Mouse (Mus musculus) c-Kit-positive CD71-negative TER-119-negative erythroid progenitor cells, embryonic 14.5 days (primary cell): ENCODE data around the gene Ctbp1.

Experiments used
- DNase-seq: peaks from one replicate; pipeline ENCODE4 v3.0.0-alpha.2; 2013; ENCODE audit warnings: low read depth

Ctbp1 gene

DNA sequence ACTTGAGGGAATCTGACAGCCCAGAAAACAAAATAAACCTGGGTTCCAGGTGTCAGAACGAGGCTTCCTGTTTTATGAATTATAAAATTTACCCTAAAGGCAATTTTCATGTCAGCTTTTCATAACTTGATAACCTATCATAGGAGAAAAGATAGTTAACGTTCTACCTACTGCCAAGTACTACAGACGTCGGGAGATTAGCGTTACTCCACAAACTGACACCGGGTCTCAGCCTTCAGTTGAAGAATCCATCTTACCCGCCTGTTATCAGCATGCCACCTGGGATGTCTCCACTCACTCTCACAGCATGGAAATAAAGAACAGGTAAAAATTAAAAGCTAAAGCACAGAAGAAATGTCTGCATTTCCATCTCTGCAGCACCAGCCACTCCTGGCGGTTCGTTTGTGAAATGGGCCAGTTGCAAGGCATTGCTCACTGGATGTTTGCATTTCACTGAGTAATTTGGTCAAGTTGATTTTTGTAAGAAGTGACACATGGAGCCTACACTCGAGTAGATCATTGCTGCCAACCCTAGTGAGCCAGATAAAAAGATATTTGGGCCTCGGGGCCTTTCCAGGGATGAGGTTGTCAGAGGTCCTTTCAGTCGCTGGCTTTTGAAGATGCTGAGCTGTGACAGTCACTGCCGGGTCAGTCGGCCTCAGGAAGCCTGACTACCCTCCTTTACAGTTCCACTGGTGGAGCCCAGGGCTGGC, 66.1 kb downstream of the Ctbp1 start:
- no peak for DNase-seq

DNA sequence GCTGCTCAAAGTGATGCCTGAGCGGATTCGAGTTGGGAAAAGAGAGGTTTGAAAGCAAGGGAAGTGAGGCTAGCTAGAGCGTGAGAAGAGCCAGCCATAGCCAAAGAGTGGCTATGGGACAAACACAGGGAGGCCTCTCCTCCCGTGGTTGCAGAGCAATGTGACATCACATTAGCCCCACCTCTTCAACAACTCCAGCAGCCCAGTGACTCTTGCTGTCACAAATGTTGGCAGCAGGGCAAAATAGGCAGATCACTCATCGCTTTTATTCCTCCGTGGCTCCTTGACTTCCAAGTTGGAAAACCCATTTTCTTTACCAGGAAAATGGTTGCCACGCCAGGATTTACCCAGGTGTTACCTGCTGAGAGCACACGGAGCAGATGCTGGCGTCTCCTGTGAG, 67.7 kb downstream of the Ctbp1 start:
- DNase-seq = no peak

DNA sequence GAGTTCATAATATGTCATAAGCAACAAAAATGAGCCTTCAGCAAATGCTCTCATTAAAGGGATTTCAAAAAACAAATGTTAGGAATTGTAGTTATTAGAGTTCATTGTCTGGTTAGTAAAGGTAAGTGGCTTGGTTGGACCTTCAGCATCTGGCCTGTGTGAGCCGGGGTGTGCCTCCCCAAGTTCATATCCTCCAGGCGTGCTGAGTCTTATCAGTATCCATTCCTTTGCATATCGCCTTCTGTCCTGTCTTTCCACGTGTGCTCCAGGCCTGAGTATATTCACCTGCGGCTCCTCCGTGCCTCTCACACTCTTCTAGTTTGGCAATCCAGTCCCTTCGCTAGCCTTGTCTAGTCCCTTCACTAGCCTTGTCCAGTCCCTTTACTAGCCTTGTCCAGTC, 68.5 kb downstream of the Ctbp1 start:
- no peak for DNase-seq

DNA sequence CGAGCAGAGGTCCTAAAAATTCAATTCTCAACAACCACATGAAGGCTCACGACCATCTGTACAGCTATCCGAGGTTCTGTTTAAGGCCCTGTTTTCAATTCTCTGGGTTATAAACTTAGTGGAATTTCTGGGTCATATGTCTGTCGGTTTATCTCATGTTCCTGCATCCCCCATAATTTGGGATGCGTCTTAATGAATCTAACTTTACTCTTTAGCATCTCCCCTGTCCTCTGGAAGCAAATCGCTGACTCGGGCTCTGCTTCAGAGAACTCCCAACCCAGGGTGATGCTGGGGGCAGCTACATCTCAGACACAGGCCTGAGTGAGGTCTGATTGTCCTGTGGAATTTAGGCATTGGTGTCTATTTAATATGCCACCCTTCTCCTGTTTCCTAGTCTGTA, 70.5 kb downstream of the Ctbp1 start:
- DNase-seq = no peak

DNA sequence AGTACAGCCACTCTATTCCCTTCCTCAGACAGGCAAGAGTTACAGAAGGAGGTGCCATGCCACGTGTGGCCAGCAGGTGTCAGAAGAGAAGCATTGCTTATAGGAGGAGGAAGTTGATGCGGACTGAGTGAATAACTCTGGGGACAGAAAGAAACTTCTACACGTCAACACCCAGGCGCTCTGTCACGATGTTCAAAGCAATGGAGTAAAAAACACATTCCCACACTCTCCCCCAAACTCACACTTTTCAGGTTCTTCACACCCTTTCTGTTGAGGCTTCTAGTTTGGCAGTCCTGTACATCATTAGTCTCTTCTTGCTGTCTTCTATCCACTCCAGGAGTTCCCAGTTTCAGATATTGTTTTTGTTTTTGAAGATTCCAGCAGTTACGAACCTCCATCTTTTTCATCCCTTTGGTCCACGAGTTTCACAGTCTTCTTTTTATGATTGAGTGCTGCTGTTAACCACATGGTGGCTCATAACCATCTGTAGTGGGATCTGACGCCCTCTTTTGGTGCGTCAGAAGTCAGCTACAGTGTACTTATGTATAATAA, 71.0 kb downstream of the Ctbp1 start:
- DNase-seq = peak; percentile 81

DNA sequence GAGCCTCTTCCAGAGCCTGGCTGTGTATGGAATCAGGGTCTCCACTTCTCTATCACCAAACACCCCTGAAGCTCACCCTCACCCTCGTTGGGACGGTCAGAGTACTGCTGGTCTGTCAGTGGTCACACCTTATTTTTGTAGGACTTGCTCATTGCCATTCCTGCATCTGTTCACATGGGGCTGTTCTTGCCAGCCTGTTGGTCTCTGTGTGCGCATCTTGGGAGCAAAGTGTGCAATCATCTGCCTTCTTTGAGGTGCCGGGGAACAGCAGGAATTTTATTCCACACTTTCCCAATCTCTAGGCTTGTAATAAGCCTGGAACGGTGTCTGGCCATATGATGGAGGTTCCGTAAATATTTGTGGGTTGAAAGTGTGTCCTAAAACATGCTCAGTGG, 71.6 kb downstream of the Ctbp1 start:
- DNase-seq = no peak

DNA sequence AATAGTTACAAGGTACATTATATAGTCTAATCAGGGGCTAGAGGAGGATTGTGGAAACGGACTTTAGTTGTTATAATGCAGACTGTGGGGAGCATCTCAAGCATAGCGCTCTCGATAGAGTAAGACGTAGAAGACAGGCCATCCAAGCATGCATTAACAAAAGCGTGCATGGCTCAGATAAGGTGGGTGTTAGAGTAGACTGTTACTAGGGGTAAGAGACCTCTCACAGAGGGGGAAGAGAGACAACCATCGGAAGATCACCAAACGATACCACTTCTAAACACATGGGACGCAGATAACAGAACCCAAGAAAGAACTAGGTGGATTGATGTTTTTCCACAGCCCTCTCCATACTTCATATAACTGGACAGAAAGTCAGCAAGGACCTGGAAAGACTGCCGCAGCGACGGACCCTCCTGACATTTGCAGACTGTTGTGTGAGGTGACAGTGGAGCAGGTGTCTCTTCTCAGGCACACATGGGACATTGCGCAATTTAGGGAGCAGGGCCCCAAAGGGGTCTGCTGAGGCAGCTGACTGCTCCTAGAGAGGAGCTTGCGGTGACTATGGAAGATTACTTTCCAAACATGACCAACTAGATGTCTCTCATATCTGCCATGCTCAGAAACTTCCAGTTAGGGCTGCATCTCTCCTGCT, 72.2 kb downstream of the Ctbp1 start:
- no peak for DNase-seq

DNA sequence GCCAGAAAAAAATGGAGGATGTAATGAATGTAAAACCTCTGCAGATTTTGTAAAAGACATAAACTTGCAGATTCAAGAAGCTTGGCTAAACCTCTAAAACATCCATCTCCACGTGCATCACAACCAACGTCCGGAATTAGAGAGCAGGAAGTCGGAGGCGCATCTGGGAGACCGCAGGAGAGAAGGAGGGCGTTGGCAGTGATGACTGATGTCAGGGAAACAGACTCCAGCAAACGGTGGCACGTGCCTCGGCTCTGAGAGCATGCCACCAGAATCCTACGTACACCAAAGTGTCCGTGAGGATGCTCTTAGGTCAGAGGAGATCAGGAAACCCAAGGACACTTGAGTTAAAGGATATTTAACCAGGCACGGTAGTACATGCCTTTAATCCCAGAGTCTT, 73.1 kb downstream of the Ctbp1 start:
- no peak for DNase-seq

DNA sequence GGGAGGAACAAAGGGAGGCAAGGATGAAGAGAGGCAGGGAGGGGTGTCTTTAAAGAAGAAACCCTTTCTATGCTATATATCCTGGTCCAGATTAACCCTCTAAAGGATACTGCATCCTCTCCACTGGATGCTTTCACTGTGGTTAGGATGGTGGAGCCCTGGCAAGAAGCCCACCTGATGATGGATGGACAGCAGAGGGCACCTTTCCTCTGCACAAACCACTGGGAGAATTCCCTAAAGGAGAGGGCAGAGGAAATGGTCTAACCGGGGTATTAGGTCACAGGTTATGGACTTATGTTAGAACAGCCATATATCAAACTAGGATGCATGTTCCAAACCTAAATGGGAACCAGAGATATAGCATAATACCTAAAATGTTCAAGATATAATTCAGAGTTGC, 74.7 kb downstream of the Ctbp1 start:
- no peak for DNase-seq
